Mouse (Mus musculus) megakaryocyte, embryonic 14.5 days (primary cell): ENCODE data around the gene Mcpt1. TPM values are rescaled to one million over a fixed set of nuclear protein-coding genes. Genes with fewer than 3 reads are reported as not detected.
"Not testable (repeated sequence)": the region's sequence is repeated elsewhere in the genome, so short reads cannot be mapped to it uniquely, and the experiment has no call there.

Source experiments
- H3K27me3 ChIP-seq: replicated peaks from 2 replicates; pipeline ENCODE3; 2012; ENCODE audit warnings: inconsistent platforms
- H3K36me3 ChIP-seq: replicated peaks from 2 replicates; pipeline ENCODE3; 2012; ENCODE audit warnings: low read length, inconsistent platforms, mixed read lengths
- H3K4me1 ChIP-seq: 2 replicates; pipeline ENCODE4 v1.6.1; 2012; ENCODE audit warnings: inconsistent platforms
- H3K4me3 ChIP-seq: replicated peaks from 2 replicates; pipeline ENCODE3; 2012; ENCODE audit warnings: moderate library complexity, mild to moderate bottlenecking, inconsistent platforms
- H3K9me3 ChIP-seq: 2 replicates; pipeline ENCODE4 v1.6.1; 2012; ENCODE audit warnings: inconsistent platforms
- FLI1 ChIP-seq: IDR thresholded peaks from 2 replicates; pipeline ENCODE4 v1.6.1; 2012; ENCODE audit warnings: low read length, inconsistent platforms, mixed read lengths
- GATA1 ChIP-seq: IDR thresholded peaks from 3 replicates; pipeline ENCODE4 v1.6.1; 2012; ENCODE audit warnings: mixed read lengths, low read length, inconsistent platforms, borderline replicate concordance
- polyA plus RNA-seq: library from polyadenylated mRNA; stranded (reverse); fragments of >175 nt; gene quantifications from 2 replicates; pipeline ENCODE4 v1.2.3, GENCODE M21; 2012; ENCODE audit warnings: low replicate concordance; ENCODE audit not compliant: insufficient read depth

Gene Mcpt1
- not detected in 2 replicates for polyA plus RNA-seq

DNA sequence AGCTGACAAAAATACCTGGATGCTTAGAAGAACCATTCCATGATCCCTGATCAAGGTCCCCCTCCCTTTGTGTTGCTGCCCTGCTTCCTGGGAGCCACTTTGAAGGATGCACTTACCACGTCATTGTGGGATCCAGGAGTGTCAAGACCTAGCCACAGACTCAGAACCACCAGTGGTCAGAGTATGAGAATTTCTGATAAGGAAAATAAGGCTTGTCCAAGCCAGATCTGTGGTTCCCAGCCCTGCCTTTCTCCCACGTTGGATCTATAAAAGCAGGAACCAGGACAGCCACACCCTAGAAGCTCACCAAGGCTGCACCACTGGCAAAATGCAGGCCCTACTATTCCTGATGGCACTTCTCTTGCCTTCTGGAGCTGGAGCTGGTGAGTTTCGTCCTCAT lies at the start of gene Mcpt1:
Mcpt1 (plus strand) TSS at position 301 of the 400 bp plus-strand sequence.
- H3K36me3 ChIP-seq, H3K4me1 ChIP-seq, H3K4me3 ChIP-seq, H3K27me3 ChIP-seq, H3K9me3 ChIP-seq: not testable (repeated sequence)

DNA sequence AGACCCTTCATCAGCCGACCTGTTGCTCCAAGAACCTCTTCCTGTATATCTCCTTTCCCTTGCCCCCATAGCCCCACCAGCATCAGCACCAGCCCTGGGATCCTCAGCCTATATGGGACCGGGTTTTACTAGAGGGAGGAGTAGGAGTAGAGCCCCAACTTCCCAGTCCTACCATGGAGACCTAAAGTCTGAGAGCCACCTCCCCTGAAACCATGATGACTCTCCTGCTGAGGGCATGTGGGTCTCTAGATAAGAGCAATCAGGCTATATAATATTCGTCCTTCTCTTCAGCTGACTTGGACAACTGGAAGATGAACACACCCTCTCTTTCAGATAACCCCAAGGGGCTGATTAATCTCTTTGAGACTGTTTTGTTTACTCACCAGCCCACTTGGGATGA lies 30.3 kb upstream of the Mcpt1 start:
- H3K36me3 ChIP-seq, H3K4me1 ChIP-seq, H3K9me3 ChIP-seq, H3K4me3 ChIP-seq, H3K27me3 ChIP-seq: not testable (repeated sequence)

- H3K36me3 ChIP-seq = no peaks in the 10 kb centered on the region
- no peak for TF ChIP-seq GATA1
- TF ChIP-seq FLI1 = no peak
- peaks cover 5% of the 10 kb centered on the region for H3K4me1 ChIP-seq
- H3K9me3 ChIP-seq = no peaks in the 10 kb centered on the region
- no peak overlapping the region for H3K4me3 ChIP-seq
- H3K27me3 ChIP-seq = peaks cover 2% of the 10 kb centered on the region
These were observed 4.6 kb upstream of the Mcpt1 start for GRCm38 (mm10) chr14:56013147-56013546.

DNA sequence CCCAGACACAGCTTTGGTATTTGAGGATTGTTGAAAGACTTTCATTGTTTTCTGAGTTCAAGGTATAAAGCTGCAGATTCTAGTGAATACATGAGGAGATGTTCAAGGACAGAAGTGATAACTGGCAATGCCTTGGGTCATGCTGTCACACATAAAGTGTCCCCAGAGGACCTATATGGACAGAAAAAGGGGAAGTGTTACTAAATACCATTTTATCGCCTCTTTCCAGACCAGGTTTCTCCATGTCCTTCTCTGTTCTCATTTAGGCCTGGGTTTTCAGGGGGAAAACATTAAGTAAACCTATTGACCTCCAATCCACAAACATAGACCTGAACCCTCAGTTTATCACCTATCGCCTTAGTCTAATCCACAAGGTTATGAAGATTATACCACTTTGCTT lies 3.8 kb upstream of the Mcpt1 start:
- Histone ChIP-seq H3K27me3 (peaks cover 4% of the 10 kb centered on the region), H3K9me3 (no peaks in the 10 kb centered on the region), H3K36me3 (no peaks in the 10 kb centered on the region), H3K4me1 (peaks cover 5% of the 10 kb centered on the region), H3K4me3 (no peak overlapping the region)
- TF ChIP-seq FLI1 (no peak), GATA1 (no peak)

GRCm38 (mm10) chr14:56019446-56019845 lies 1.7 kb downstream of the Mcpt1 start:
- peaks cover 5% of the 10 kb centered on the region for H3K4me1 ChIP-seq
- TF ChIP-seq FLI1 (no peak), GATA1 (no peak)

GRCm38 (mm10) chr14:56021305-56021704 lies 3.5 kb downstream of the Mcpt1 start:
- not testable (repeated sequence) for H3K9me3 ChIP-seq, H3K27me3 ChIP-seq, H3K36me3 ChIP-seq, H3K4me1 ChIP-seq, H3K4me3 ChIP-seq

More at GRCm38 (mm10) chr14:56019446-56019845, 1.7 kb downstream of the Mcpt1 start:
- Histone ChIP-seq H3K9me3 (no peaks in the 10 kb centered on the region), H3K36me3 (no peaks in the 10 kb centered on the region), H3K4me3 (no peak overlapping the region), H3K27me3 (peaks cover 7% of the 10 kb centered on the region)

DNA sequence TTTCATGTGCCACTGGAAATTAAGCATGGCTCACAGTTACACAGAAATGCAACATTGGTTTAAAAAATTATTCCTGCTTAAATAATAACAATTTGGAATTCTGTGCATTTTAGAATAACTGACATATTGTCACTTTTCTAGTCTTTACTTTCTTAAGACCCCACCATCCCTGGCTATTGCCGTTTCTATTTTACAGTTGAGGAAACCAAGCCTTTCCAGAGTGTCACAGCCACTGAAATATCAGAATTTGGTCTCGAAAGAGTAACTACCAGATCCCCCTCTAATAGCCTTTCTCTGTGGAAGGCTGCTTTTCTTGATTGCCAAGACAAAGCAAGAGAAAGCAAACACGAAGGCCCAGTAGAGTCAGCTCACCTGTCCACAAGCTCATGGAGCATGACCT lies 12.6 kb downstream of the Mcpt1 start, which contains the start of gene Mcpt9:
Mcpt9 (minus strand) TSS at position 101 of the 400 bp plus-strand sequence.
- H3K9me3 ChIP-seq, H3K4me1 ChIP-seq, H3K4me3 ChIP-seq, H3K27me3 ChIP-seq, H3K36me3 ChIP-seq: not testable (repeated sequence)

DNA sequence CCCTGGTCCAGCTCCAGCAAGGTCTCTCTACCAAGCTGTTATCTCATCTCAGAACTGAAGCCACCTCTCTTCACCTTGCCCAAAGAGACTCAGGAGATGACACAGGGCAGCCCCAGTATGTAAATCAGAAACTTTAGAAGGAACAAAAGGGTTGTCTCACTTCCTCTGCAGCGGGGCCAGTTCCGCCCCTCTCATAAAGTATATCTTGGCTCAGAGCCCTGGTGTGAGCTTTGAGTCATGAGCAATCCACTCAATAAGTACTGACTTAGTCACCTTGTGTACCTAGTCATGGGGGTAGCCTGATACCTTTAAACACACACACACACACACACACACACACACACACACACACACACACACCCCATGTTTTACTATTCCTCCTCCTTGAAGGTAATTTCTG lies 16.7 kb downstream of the Mcpt1 start:
- TF ChIP-seq GATA1 (no peak), FLI1 (no peak)
- Histone ChIP-seq H3K4me3 (no peak overlapping the region), H3K4me1 (no peaks in the 10 kb centered on the region), H3K27me3 (no peaks in the 10 kb centered on the region), H3K36me3 (no peaks in the 10 kb centered on the region), H3K9me3 (no peaks in the 10 kb centered on the region)

- H3K4me1 ChIP-seq = peaks cover 14% of the 10 kb centered on the region
- not testable (repeated sequence) for H3K36me3 ChIP-seq, H3K9me3 ChIP-seq, H3K27me3 ChIP-seq, H3K4me3 ChIP-seq
These were observed 24.0 kb downstream of the Mcpt1 start, which contains the start of gene Mcpt2 for GRCm38 (mm10) chr14:56041792-56042191. Gene Mcpt2 (plus strand): TSS chr14:56042041.

DNA sequence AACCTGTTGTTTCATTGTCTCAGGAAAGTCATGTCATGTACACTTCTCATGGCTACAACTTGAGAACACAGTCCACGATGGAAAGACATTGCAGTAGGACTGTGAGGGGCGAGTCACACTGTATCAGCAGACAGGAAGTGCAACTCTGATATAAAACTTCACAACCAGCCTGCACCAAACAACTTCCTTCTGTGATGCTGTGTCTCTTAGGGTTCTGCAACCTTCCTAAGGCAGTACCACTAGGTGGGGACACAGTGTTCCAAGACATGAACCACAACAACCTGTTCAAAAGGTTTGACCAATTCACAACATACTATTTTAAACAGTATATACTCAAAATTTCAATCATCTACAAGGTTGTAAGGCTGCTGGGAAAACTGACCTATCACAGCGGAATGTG lies 37.6 kb downstream of the Mcpt1 start:
- no peak for TF ChIP-seq FLI1
- TF ChIP-seq GATA1 = no peak
- no peaks in the 10 kb centered on the region for H3K36me3 ChIP-seq
- H3K9me3 ChIP-seq = peaks cover 5% of the 10 kb centered on the region; the same call in 1 of the 2 replicates
- H3K27me3 ChIP-seq = peaks cover 18% of the 10 kb centered on the region
- H3K4me1 ChIP-seq = peaks cover 6% of the 10 kb centered on the region
- H3K4me3 ChIP-seq = no peak overlapping the region

DNA sequence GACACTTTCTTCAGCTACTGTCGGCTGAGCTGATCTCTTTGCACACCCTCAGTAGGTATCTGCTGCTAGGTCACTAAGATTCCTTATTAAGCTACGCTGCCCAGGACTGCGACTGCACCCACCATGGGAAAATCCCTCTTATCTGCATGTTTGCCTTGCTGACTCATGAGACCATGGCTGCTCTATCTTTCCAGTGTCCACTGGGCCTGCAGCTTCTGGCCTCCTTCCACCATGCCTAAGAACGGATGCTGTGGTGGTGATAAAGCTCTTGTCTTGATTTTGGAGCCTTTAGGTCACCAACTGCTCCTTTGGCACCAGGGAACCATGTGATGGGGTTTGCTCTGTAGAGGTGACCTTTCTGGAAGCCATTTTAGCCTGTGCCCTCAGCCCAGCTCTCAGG lies 40.0 kb downstream of the Mcpt1 start:
- no peaks in the 10 kb centered on the region for H3K36me3 ChIP-seq
- H3K4me1 ChIP-seq = peaks cover 6% of the 10 kb centered on the region
- peaks cover 5% of the 10 kb centered on the region; the same call in 1 of the 2 replicates for H3K9me3 ChIP-seq
- H3K4me3 ChIP-seq = no peak overlapping the region
- peaks cover 15% of the 10 kb centered on the region for H3K27me3 ChIP-seq
- TF ChIP-seq GATA1 (no peak), FLI1 (no peak)

GRCm38 (mm10) chr14:56062213-56062612 lies 44.4 kb downstream of the Mcpt1 start, which contains the start of gene Mcpt4:
Gene Mcpt4 (minus strand): TSS chr14:56062313.
- not testable (repeated sequence) for H3K4me3 ChIP-seq, H3K9me3 ChIP-seq, H3K36me3 ChIP-seq, H3K4me1 ChIP-seq
- peaks cover 12% of the 10 kb centered on the region for H3K27me3 ChIP-seq

Other genes with a start within 250 kb of the Mcpt1 start
- not detected in 2 replicates for gene Adcy4, start 233.9 kb upstream of the Mcpt1 start, polyA plus RNA-seq
- 38.4 and 95.9 TPM in 2 replicates for gene Ripk3, start 229.1 kb upstream of the Mcpt1 start, polyA plus RNA-seq
- 0.08 TPM in 1 of 2 replicates, not detected in the other for gene Nfatc4, start 194.8 kb upstream of the Mcpt1 start, polyA plus RNA-seq
- 0.61 and 1.4 TPM in 2 replicates for gene Nynrin, start 164.0 kb upstream of the Mcpt1 start, polyA plus RNA-seq
- 1.2 TPM in 1 of 2 replicates, not detected in the other for gene Cbln3, start 133.6 kb upstream of the Mcpt1 start, polyA plus RNA-seq
- 7.3 and 10.5 TPM in 2 replicates for gene Khnyn, start 133.0 kb upstream of the Mcpt1 start, polyA plus RNA-seq
- 6.6 TPM in 1 of 2 replicates, not detected in the other for gene Sdr39u1, start 117.7 kb upstream of the Mcpt1 start, polyA plus RNA-seq
- 0.87 TPM in 1 of 2 replicates, not detected in the other for gene Cma1, start 73.3 kb upstream of the Mcpt1 start, polyA plus RNA-seq
- not detected in 2 replicates for gene Cma2, start 67.0 kb upstream of the Mcpt1 start, polyA plus RNA-seq
- not detected in 2 replicates for gene Mcpt9, start 12.5 kb downstream of the Mcpt1 start, polyA plus RNA-seq
- not detected in 2 replicates for gene Mcpt2, start 24.1 kb downstream of the Mcpt1 start, polyA plus RNA-seq
- gene Mcpt4, start 44.3 kb downstream of the Mcpt1 start, polyA plus RNA-seq = not detected in 2 replicates
- gene Mcpt8, start 67.3 kb downstream of the Mcpt1 start, polyA plus RNA-seq = 2.0 TPM in 1 of 2 replicates, not detected in the other
- 41.8 TPM in 1 of 2 replicates, not detected in the other for gene Ctsg, start 84.6 kb downstream of the Mcpt1 start, polyA plus RNA-seq
- gene Gzme, start 102.7 kb downstream of the Mcpt1 start, polyA plus RNA-seq = not detected in 2 replicates
- gene Gzmd, start 114.6 kb downstream of the Mcpt1 start, polyA plus RNA-seq = not detected in 2 replicates
- gene Gzmg, start 141.6 kb downstream of the Mcpt1 start, polyA plus RNA-seq = not detected in 2 replicates
- not detected in 2 replicates for gene Gzmn, start 156.6 kb downstream of the Mcpt1 start, polyA plus RNA-seq
- gene Gzmf, start 193.4 kb downstream of the Mcpt1 start, polyA plus RNA-seq = not detected in 2 replicates
- 0.38 TPM in 1 of 2 replicates, not detected in the other for gene Gzmc, start 216.7 kb downstream of the Mcpt1 start, polyA plus RNA-seq
- gene Gzmb, start 244.3 kb downstream of the Mcpt1 start, polyA plus RNA-seq = 0.65 TPM in 1 of 2 replicates, not detected in the other